ENCODE assay signal across 24 mouse cellular contexts in genomic region chr16:76957090-76957489, GRCm38 (mm10).
"Had no signal": no experiment of that assay in that cellular context is flagged by ENCODE, and none has a peak within 500 bp of the region (broad histone marks: within the 10 kb centered on the region; RNA-seq: fewer than 3 reads in every experiment).

No protein-coding gene starts in this region.

- H3K9ac ChIP-seq: heart, embryonic 13.5 days; heart, embryonic 15.5 days; hindbrain, embryonic 13.5 days; hindbrain, embryonic 15.5 days; kidney, embryonic 15.5 days; limb, embryonic 12.5 days had no signal

- H3K4me1 ChIP-seq: hindbrain, embryonic 13.5 days; hindbrain, embryonic 15.5 days; kidney, embryonic 15.5 days; limb, embryonic 10.5 days; limb, embryonic 12.5 days had no signal

- DNase-seq: gastrocnemius, adult 2 months; gastrocnemius, postnatal 10 days; heart, postnatal 14 days; heart, postnatal 36 days; kidney, adult 11 months; kidney, adult 2 months; kidney, adult 9 months; kidney, postnatal 14 days; kidney, postnatal 4 days; liver had no signal

- H3K4me2 ChIP-seq: heart, embryonic 11.5 days; heart, embryonic 13.5 days; heart, embryonic 15.5 days; hindbrain, embryonic 13.5 days; hindbrain, embryonic 15.5 days; kidney, embryonic 15.5 days; limb, embryonic 12.5 days; liver, embryonic 11.5 days had no signal

- H3K27me3 ChIP-seq: heart, embryonic 13.5 days; heart, embryonic 15.5 days; hindbrain, embryonic 13.5 days; hindbrain, embryonic 15.5 days; kidney, embryonic 15.5 days; limb, embryonic 12.5 days had no signal

- H3K36me3 ChIP-seq: heart, embryonic 13.5 days; heart, embryonic 15.5 days; hindbrain, embryonic 13.5 days; hindbrain, embryonic 15.5 days; kidney, embryonic 15.5 days; limb, embryonic 10.5 days; limb, embryonic 12.5 days had no signal

- H3K9me3 ChIP-seq: heart, embryonic 13.5 days; heart, embryonic 15.5 days; hindbrain, embryonic 13.5 days; hindbrain, embryonic 15.5 days; kidney, embryonic 15.5 days; limb, embryonic 10.5 days; limb, embryonic 12.5 days had no signal

- H3K27ac ChIP-seq: heart, embryonic 13.5 days; heart, embryonic 15.5 days; hindbrain, embryonic 13.5 days; hindbrain, embryonic 15.5 days; hindbrain, postnatal 0 days; kidney, embryonic 15.5 days; kidney, postnatal 0 days; layer of hippocampus, adult 2 months; left cerebral cortex, adult 2 months; limb, embryonic 10.5 days; limb, embryonic 12.5 days had no signal

- ATAC-seq: hindbrain, postnatal 0 days; intestine, embryonic 16.5 days had no signal

- H3K4me3 ChIP-seq: gastrocnemius, adult 2 months; heart, embryonic 13.5 days; heart, embryonic 15.5 days; hindbrain, embryonic 13.5 days; hindbrain, embryonic 15.5 days; kidney, embryonic 15.5 days; layer of hippocampus, adult 2 months; left cerebral cortex, adult 2 months; limb, embryonic 10.5 days; limb, embryonic 12.5 days had no signal
